Mouse (Mus musculus): ENCODE measurements around the gene Ptbp3. TPM values are rescaled to one million over a fixed set of nuclear protein-coding genes. Genes with fewer than 3 reads are reported as not detected.
A peak's percentile ranks its signal among the peaks of the same experiment; 100 is the strongest.

The Ptbp3 gene
- polyA plus RNA-seq, 1 experiment from 2014 or later: 19.7 TPM

DNA sequence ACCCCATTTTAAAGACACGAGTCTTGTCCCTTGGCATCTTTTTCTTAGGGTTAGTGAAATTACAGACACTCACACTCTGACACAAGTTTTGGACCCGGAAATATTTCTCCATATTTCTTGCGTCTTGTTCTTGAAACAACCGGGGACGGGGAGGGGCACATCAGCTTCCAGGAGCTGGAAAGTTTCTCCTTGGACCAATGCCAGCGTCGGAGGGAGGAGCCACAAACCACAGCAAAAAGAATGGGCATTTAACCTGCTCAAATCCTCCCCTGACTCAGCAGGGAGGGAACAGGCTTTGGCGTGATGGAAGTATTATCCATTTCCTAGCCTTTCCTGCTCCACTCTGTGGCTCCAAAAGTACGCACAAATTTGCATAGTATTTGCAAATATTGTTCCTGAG, 91.2 kb downstream of the Ptbp3 start:
- H3K4me3 ChIP-seq: no peak overlapping the region
- no peak overlapping the region for H3K27ac ChIP-seq (replicated peaks)
- no peaks in the 10 kb centered on the region for H3K27me3 ChIP-seq (ENCODE audit: low read depth, poor library complexity, severe bottlenecking)
- WGBS: 55% methylated on average over 9 of the region's 9 CpGs
- peak; percentile 10 for DNase-seq (ENCODE audit: low spot score)
- no peaks in the 10 kb centered on the region for H3K9me3 ChIP-seq (replicated peaks)
- H3K4me1 ChIP-seq: no peaks in the 10 kb centered on the region
- no peaks in the 10 kb centered on the region for H3K36me3 ChIP-seq

DNA sequence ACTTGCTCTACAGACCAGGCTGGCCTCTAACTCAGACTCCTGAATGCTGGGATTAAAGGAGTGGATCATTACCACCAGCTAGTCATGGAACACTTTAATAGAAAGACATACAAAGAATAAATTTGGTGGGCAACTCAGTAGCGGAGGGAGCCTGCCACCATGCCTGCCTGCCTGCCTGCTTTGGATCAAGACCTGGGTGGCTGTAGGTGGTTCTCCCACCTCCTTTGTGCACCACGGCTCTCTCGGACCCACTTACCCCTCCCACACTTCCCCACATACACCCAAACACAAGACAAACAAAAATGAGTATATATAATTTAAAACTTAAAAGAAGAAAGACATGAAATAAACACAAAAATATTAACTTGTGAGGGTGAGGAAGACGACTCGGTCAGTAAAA, 92.1 kb downstream of the Ptbp3 start:
- Histone ChIP-seq H3K27ac (replicated peaks) (no peak overlapping the region), H3K27me3 (ENCODE audit: low read depth, poor library complexity, severe bottlenecking) (no peaks in the 10 kb centered on the region), H3K9me3 (replicated peaks) (no peaks in the 10 kb centered on the region), H3K4me1 (no peaks in the 10 kb centered on the region), H3K4me3 (no peak overlapping the region), H3K36me3 (no peaks in the 10 kb centered on the region)
- WGBS: 90% methylated on average over 5 of the region's 5 CpGs
- DNase-seq (ENCODE audit: low spot score): peak; percentile 3

DNA sequence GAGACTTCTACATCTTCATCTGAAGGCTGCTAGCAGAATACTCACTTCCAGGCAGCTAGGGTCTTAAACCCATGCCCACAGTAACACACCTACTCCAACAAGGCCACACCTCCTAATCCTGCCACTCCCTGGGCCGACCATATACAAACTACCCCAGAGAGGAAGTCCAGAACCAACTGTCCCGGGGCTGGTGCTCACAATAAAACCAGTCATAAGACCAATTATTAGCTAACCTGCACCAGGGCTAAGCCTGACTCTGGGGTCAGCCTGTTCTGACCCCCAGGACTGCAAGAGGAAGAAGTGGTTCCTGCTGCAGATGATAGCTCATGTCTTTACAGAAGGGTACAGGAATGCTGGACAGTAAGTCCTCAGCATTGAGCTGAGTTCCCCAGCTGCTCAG, 93.7 kb downstream of the Ptbp3 start:
- WGBS: 66% methylated on average over 2 of the region's 2 CpGs
- Histone ChIP-seq H3K9me3 (replicated peaks) (no peaks in the 10 kb centered on the region), H3K27ac (replicated peaks) (no peak overlapping the region), H3K27me3 (ENCODE audit: low read depth, poor library complexity, severe bottlenecking) (no peaks in the 10 kb centered on the region), H3K36me3 (no peaks in the 10 kb centered on the region), H3K4me1 (no peaks in the 10 kb centered on the region), H3K4me3 (no peak overlapping the region)
- no peak for DNase-seq (ENCODE audit: low spot score)

DNA sequence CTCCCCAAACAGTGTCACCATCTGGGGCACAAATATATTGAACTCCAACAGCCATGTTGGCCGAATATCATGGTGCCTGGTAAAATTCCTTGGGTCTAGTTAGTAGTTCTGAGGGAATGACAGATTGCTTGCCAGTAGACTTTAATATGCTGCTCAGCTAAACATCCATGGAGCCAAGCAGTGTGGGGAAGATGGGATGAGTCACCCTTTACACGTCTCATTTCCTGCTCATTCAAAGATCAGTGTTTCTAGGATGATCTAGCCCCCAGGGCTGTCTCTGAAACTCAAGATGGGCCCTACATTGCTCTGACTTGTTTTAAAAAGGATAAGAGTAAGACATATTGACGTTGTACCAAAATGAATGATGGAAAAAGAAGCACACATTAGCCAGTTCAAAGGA, 95.1 kb downstream of the Ptbp3 start:
- H3K9me3 ChIP-seq (replicated peaks): no peaks in the 10 kb centered on the region
- no peak overlapping the region for H3K4me3 ChIP-seq
- WGBS: 83% methylated on average over 3 of the region's 3 CpGs
- no peaks in the 10 kb centered on the region for H3K4me1 ChIP-seq
- no peak overlapping the region for H3K27ac ChIP-seq (replicated peaks)
- H3K27me3 ChIP-seq (ENCODE audit: low read depth, poor library complexity, severe bottlenecking): no peaks in the 10 kb centered on the region
- DNase-seq (ENCODE audit: low spot score): no peak
- H3K36me3 ChIP-seq: no peaks in the 10 kb centered on the region

DNA sequence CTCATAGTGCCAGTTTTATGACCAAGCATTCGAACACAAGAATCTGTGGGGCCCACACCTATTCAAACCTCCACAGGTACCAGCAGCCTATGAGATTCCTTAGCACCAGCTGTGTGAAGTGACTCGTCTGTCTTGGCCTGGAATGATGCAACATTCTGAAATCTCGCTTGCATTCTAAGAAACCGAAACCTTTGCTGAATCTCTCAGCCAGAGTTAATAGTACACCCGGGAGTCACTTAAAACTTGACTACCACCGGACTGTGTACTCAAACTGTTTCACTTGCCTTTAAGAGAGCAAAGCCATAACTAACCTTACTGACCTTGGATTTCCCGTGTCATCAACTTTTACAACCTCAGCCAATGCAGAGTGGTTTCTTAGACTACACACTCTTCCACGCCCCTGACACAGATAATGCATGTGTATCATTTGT, 96.6 kb downstream of the Ptbp3 start:
- Histone ChIP-seq H3K9me3 (replicated peaks) (no peaks in the 10 kb centered on the region), H3K27ac (replicated peaks) (no peak overlapping the region), H3K4me3 (no peak overlapping the region), H3K36me3 (no peaks in the 10 kb centered on the region), H3K27me3 (ENCODE audit: low read depth, poor library complexity, severe bottlenecking) (no peaks in the 10 kb centered on the region), H3K4me1 (peaks cover 5% of the 10 kb centered on the region; the same call in 1 of the 2 replicates)
- 86% methylated on average over 8 of the region's 8 CpGs for WGBS
- DNase-seq (ENCODE audit: low spot score): no peak

DNA sequence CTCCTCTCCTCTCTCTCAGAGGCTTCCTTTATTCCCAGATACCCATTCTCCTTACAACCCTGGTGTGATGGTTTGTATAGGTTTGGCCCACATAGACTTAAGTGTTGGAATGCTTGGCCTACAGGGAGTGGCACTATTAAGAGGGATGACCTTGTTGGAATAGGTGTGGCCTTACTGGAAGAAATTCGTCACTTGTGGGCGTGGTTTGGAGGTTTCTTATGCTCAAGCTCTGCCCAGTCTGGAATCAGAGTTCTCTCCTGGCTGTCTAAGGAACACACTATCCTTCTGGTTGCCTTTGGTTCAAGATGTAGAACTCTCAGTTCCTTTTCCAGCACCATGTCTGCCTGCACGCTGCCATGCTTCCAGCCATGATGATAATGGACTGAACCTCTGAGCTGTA, 98.3 kb downstream of the Ptbp3 start:
- no peak overlapping the region for H3K27ac ChIP-seq (replicated peaks)
- DNase-seq (ENCODE audit: low spot score): no peak

DNA sequence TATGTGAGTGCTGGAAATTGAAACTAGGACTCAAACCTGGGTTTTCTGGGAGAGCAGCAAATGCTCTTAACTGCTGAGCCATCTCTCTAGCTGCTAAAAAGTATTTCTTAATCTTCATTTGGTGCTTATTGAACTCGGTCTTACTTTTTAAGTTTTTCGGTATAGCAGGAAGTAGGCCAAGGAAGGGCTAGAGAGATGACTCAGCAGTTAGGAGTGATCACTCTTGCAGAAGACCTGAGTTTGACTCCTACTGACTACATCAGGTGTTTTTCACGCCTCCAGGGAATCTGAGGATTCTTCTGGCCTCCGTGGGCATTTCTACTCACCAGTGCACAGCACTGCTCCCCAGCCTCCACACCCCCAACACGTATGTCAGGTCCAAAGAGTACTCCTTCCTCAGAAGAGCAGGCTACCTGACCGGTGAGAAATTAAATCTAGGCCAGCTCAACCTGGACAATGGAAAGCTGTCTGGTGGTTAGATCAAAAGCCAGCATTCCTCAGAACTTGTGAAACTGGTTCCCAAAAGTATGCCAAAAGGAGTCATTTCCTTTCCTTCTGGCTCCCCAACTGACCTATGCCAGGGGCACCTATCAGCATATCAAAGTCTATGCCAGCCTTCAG, 98.8 kb downstream of the Ptbp3 start:
- H3K36me3 ChIP-seq: no peaks in the 10 kb centered on the region
- H3K9me3 ChIP-seq (replicated peaks): no peaks in the 10 kb centered on the region
- H3K4me3 ChIP-seq: no peak overlapping the region
- DNase-seq (ENCODE audit: low spot score): no peak
- no peaks in the 10 kb centered on the region for H3K27me3 ChIP-seq (ENCODE audit: low read depth, poor library complexity, severe bottlenecking)
- H3K4me1 ChIP-seq: peaks cover 10% of the 10 kb centered on the region
- H3K27ac ChIP-seq (replicated peaks): no peak overlapping the region
- WGBS: 86% methylated on average over 6 of the region's 6 CpGs

More for the DNA sequence above, 98.3 kb downstream of the Ptbp3 start:
- no peak overlapping the region for H3K4me3 ChIP-seq
- H3K4me1 ChIP-seq: peaks cover 10% of the 10 kb centered on the region
- H3K36me3 ChIP-seq: no peaks in the 10 kb centered on the region
- H3K9me3 ChIP-seq (replicated peaks): no peaks in the 10 kb centered on the region
- no peaks in the 10 kb centered on the region for H3K27me3 ChIP-seq (ENCODE audit: low read depth, poor library complexity, severe bottlenecking)
- 89% methylated on average over 3 of the region's 3 CpGs for WGBS

DNA sequence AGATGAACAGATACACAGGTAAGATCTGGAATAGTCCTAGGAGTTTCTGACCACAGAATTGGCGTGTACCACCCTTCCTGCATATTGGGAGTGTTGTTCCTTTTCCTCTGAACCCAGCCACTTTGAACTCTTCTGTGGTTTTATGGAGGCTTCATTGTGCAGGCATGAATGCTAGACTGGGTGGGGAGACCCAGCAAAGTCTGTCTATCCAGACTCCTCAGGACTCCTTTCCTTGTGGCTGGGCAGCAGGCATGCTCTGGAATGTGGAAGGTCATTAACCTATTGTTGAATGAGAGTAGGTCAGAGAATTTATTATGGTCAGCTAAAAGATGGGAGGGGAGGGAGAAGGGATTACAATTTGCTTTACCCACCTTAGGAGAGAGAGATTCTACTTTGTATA, 101.9 kb downstream of the Ptbp3 start:
- no peak overlapping the region for H3K4me3 ChIP-seq
- H3K4me1 ChIP-seq: peaks cover 10% of the 10 kb centered on the region
- no peaks in the 10 kb centered on the region for H3K27me3 ChIP-seq (ENCODE audit: low read depth, poor library complexity, severe bottlenecking)
- H3K9me3 ChIP-seq (replicated peaks): no peaks in the 10 kb centered on the region
- no peaks in the 10 kb centered on the region for H3K36me3 ChIP-seq
- WGBS: 78% methylated on average over 1 of the region's 1 CpGs
- DNase-seq (ENCODE audit: low spot score): no peak
- H3K27ac ChIP-seq (replicated peaks): no peak overlapping the region

DNA sequence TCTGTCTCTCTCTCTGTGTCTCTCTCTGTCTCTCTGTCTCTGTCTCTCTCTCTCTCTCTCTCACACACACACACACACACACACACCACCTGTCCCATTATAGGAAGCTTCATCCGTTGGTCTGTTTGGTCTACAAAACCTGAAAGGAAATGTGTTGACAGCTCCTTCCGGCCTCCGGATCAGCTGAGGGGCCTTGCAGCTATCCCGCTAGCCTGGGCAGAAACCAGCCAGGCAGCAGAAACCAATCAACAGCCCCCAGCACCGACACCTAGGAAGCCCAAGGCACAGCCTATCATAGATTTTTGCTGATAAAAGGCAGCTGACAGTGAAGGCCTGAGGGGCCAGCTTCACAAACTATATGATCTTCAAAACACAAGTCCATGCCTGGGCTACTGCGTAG, 103.6 kb downstream of the Ptbp3 start:
- Histone ChIP-seq H3K9me3 (replicated peaks) (no peaks in the 10 kb centered on the region), H3K36me3 (no peaks in the 10 kb centered on the region), H3K27ac (replicated peaks) (no peak overlapping the region), H3K4me3 (no peak overlapping the region), H3K27me3 (ENCODE audit: low read depth, poor library complexity, severe bottlenecking) (peaks cover 4% of the 10 kb centered on the region; the same call in 1 of the 2 replicates), H3K4me1 (peaks cover 10% of the 10 kb centered on the region)
- WGBS: 76% methylated on average over 6 of the region's 6 CpGs
- DNase-seq (ENCODE audit: low spot score): no peak

DNA sequence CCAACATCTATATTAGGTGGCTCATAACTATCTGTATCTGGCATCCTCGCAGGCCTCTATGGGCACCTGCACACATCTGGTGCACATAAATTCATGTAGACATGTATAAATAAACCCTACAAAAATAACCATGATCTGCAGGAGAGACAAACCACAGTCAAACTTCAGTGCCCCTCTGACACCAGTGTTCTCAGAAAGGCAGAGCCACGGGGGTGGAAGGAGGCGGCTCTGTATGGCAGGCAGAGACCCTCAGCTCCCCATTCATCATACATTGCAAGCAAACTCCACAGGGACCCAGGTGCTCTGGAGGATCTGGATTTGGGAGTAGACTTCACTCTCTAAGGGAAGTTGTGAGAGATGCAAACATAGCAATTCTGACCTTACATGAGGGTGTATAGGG, 104.2 kb downstream of the Ptbp3 start:
- H3K4me1 ChIP-seq: peaks cover 10% of the 10 kb centered on the region
- peaks cover 9% of the 10 kb centered on the region for H3K27me3 ChIP-seq (ENCODE audit: low read depth, poor library complexity, severe bottlenecking)
- no peak overlapping the region for H3K4me3 ChIP-seq
- H3K27ac ChIP-seq (replicated peaks): no peak overlapping the region
- 86% methylated on average over 3 of the region's 3 CpGs for WGBS
- no peaks in the 10 kb centered on the region for H3K9me3 ChIP-seq (replicated peaks)
- no peaks in the 10 kb centered on the region for H3K36me3 ChIP-seq
- no peak for DNase-seq (ENCODE audit: low spot score)

DNA sequence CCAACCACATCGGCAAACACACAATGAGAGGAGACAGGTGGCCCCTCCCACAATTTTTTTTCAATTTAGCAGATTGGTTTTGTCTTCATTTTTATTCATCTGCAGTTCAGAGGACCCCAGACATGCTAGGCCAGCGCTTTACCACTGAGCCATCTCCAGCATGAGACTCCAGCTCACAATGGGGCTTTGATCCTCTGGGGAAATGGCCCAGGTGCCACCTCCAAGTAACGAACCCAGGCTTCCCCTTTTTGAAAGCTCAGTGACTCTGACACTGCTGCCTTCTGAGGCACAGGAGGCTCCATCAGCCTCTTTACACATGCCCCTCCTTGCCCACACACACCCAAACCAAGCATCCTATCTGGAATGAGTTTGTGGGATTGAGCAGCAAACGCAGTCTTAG, 105.1 kb downstream of the Ptbp3 start:
- H3K27ac ChIP-seq (replicated peaks): no peak overlapping the region
- peaks cover 19% of the 10 kb centered on the region for H3K27me3 ChIP-seq (ENCODE audit: low read depth, poor library complexity, severe bottlenecking)
- peaks cover 10% of the 10 kb centered on the region for H3K4me1 ChIP-seq
- H3K36me3 ChIP-seq: no peaks in the 10 kb centered on the region
- no peaks in the 10 kb centered on the region for H3K9me3 ChIP-seq (replicated peaks)
- WGBS: 80% methylated on average over 4 of the region's 4 CpGs
- DNase-seq (ENCODE audit: low spot score): no peak
- H3K4me3 ChIP-seq: no peak overlapping the region

DNA sequence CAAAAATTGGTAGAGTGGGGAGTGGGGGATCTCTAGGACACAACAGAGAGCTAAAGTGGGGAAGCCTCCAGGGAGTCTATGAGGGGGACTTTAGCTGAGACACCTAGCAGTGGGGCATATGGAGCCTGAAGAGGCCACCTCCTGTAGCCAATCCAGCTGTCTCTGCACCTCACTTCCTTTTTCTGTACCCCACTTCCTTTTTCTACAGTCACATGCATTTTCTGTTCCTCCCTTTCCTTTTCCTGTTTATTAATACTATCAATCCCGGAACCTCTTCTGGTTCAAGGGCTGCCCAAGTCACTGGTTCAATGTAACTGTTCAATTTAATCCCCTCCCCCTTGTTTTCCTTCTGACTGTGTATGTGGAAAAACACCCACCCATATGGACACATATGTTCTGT, 107.9 kb downstream of the Ptbp3 start:
- 89% methylated on average over 1 of the region's 1 CpGs for WGBS
- Histone ChIP-seq H3K4me3 (no peak overlapping the region), H3K27ac (replicated peaks) (no peak overlapping the region), H3K9me3 (replicated peaks) (no peaks in the 10 kb centered on the region), H3K4me1 (peaks cover 14% of the 10 kb centered on the region), H3K36me3 (no peaks in the 10 kb centered on the region), H3K27me3 (ENCODE audit: low read depth, poor library complexity, severe bottlenecking) (peaks cover 47% of the 10 kb centered on the region)
- no peak for DNase-seq (ENCODE audit: low spot score)

DNA sequence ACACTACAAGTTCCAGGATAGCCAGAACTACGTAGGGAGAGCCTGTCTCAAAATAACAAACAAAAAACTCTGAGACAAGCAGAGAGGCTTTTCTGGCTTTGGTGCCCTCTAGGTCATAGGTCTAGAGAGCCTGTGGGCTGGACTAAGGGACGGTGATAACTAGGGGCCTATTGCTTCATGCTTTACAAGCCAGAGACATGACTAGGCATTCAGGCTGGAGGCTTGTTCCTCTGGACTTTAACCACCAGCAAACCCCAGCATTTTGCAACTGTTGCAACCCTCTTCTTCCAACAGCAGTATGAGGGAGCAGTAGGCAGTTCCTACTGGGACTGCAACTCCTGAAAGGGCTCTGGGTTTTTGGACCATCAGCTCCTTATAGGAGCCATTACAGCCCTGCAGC, 109.2 kb downstream of the Ptbp3 start:
- Histone ChIP-seq H3K4me3 (no peak overlapping the region), H3K27ac (replicated peaks) (no peak overlapping the region), H3K36me3 (no peaks in the 10 kb centered on the region), H3K9me3 (replicated peaks) (no peaks in the 10 kb centered on the region), H3K4me1 (peaks cover 14% of the 10 kb centered on the region), H3K27me3 (ENCODE audit: low read depth, poor library complexity, severe bottlenecking) (peaks cover 49% of the 10 kb centered on the region)
- no peak for DNase-seq (ENCODE audit: low spot score)
- 43% methylated on average over 2 of the region's 2 CpGs for WGBS

DNA sequence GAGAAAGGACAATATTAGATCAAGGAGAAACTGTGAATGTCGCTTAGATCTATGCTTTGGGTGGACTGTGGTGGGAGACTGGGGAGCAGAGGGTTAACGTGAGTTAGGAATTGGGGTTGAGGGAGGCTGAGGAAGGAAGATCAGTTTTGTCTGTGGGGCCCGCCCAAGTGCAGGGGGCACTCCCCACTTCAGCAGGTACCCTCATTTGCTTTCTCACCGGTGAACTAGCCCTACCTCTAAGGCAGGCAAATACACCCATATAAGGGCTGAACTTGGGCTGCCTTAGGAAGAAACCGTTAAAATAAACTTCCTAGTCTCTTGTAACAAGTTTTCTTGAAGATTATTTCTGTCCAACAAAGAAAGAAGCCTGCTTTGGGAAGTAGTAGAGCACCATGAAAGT, 110.1 kb downstream of the Ptbp3 start:
- 27% methylated on average over 5 of the region's 5 CpGs for WGBS
- Histone ChIP-seq H3K36me3 (no peaks in the 10 kb centered on the region), H3K27me3 (ENCODE audit: low read depth, poor library complexity, severe bottlenecking) (peaks cover 49% of the 10 kb centered on the region), H3K4me3 (peak overlapping the region; percentile 73), H3K27ac (replicated peaks) (no peak overlapping the region), H3K4me1 (peaks cover 14% of the 10 kb centered on the region), H3K9me3 (replicated peaks) (no peaks in the 10 kb centered on the region)
- no peak for DNase-seq (ENCODE audit: low spot score)

Measured in midbrain, embryonic 10.5 days (tissue).